Mouse (Mus musculus) left cerebral cortex, adult 2 months (tissue): ENCODE measurements at regions not wholly inside any gene's neighbourhood (a gene's known extent, or its start where the extent isn't known, plus 50 kb on each side); places are given as distances from the start of the nearest gene placed in this dataset.

Experiments
- DNase-seq, 2 experiments: peaks; one replicate each; pipeline ENCODE4 v3.0.0; 2021 to 2022; ENCODE audit warnings: low spot score in 2 of 2, mixed read lengths in 1 of 2; ENCODE audit errors: extremely low spot score in 1 of 2
- H3K27ac ChIP-seq: fragments of 200-600 bp; 2 replicates; pipeline ENCODE4 v1.8.1; 2022
- H3K4me3 ChIP-seq: fragments of 200-600 bp; 2 replicates; pipeline ENCODE4 v1.8.1; 2022
- CTCF ChIP-seq: fragments of 200-600 bp; IDR thresholded peaks from 2 replicates; pipeline ENCODE4 v1.8.1; 2022; ENCODE audit warnings: antibody characterized with exemption, mild to moderate bottlenecking, moderate library complexity
- intact Hi-C: fragments of 180-260 bp; cut with DNase I; formaldehyde crosslinking; loops from one replicate; pipeline ENCODE4 v1.15.1; 2025

- intact Hi-C loops = no loop called here
- DNase-seq = no peak
- H3K27ac ChIP-seq = no peak overlapping the region
- no peak for TF ChIP-seq CTCF
- no peak overlapping the region for H3K4me3 ChIP-seq
These were observed 140.1 kb upstream of the Olig3 start for GRCm38 (mm10) chr10:19216240-19216639.

GRCm38 (mm10) chr10:19209751-19210150 is 146.6 kb upstream of the Olig3 start:
- intact Hi-C loops = no loop called here
- no peak for DNase-seq
- TF ChIP-seq CTCF = no peak

GRCm38 (mm10) chr10:19208101-19208722 is 148.1 kb upstream of the Olig3 start:
- H3K4me3 ChIP-seq = no peak overlapping the region
- TF ChIP-seq CTCF = no peak
- H3K27ac ChIP-seq = no peak overlapping the region
- intact Hi-C loops = no loop called here
- DNase-seq = no peak

More at GRCm38 (mm10) chr10:19209751-19210150, 146.6 kb upstream of the Olig3 start:
- H3K4me3 ChIP-seq = no peak overlapping the region
- no peak overlapping the region for H3K27ac ChIP-seq

DNA sequence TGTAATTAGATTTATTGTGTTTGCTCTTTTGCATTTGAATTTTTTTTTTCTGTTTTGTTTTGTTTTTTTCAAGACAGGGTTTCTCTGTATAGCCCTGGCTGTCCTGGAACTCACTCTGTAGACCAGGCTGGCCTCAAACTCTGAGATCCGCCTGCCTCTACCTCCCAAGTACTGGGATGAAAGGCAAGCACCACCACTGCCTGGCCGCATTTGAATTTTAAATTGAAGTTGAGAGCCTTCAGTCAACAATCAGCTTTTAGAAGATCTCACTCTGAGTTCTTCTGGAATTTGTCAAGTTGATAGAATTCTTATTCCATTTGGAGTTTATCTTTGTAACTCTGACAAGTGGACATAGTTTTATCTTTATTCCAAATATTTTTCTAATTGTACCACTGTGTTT is 148.8 kb upstream of the Olig3 start:
- no peak for TF ChIP-seq CTCF
- no peak overlapping the region for H3K27ac ChIP-seq
- intact Hi-C loops = no loop called here
- no peak for DNase-seq
- no peak overlapping the region for H3K4me3 ChIP-seq

GRCm38 (mm10) chr10:19200311-19200710 is 156.0 kb upstream of the Olig3 start:
- no peak for TF ChIP-seq CTCF
- intact Hi-C loops = no loop called here
- no peak for DNase-seq
- H3K4me3 ChIP-seq = no peak overlapping the region
- H3K27ac ChIP-seq = no peak overlapping the region

DNA sequence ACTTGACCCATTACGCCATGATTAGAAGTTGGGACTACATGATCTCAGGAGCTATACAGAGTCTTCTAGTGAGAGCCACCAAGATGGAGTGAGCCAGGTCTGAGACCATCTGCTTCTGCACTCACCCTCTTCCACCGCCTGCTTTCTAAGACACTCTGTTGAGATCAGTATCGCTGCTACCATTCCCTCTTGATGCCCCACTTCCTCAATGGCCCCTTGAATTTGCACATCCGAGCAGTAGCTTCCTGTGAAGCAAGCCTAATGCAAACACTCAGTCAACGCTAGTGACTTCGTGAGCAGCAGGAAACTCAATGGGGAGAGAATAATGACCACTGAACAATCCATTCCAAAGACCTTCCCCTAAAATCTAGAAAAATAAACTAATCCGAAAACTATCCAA is 160.7 kb upstream of the Olig3 start:
- intact Hi-C loops = no loop called here
- TF ChIP-seq CTCF = no peak
- Histone ChIP-seq H3K4me3 (no peak overlapping the region), H3K27ac (no peak overlapping the region)
- DNase-seq = no peak

DNA sequence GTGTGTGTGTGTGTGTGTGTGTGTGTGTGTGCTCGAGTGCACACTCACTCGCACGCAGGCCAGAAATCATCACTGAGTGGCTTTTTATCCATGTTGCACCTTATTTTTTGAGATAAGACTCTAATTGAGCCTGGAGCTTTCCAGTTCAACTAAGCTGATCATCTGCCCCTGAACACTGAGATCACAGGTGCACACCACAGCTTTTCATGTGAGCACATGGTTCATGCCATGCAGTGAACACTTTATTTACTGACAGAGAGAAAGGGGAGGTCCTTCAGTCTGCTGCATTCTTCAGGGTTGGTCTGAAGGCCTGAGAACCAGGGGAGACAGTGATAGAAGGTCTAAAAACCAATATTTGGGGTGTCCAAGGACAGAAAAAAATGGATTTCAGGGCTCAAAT is 161.7 kb upstream of the Olig3 start:
- DNase-seq = no peak
- H3K4me3 ChIP-seq = no peak overlapping the region
- intact Hi-C loops = no loop called here
- TF ChIP-seq CTCF = no peak
- H3K27ac ChIP-seq = no peak overlapping the region

- DNase-seq = no peak
- Histone ChIP-seq H3K4me3 (no peak overlapping the region), H3K27ac (no peak overlapping the region)
- no peak for TF ChIP-seq CTCF
- intact Hi-C loops = no loop called here
These were observed 163.2 kb upstream of the Olig3 start for GRCm38 (mm10) chr10:19192971-19193758.

GRCm38 (mm10) chr10:19192221-19192620 is 164.1 kb upstream of the Olig3 start:
- DNase-seq = no peak
- no peak overlapping the region for H3K27ac ChIP-seq
- no peak for TF ChIP-seq CTCF
- no peak overlapping the region for H3K4me3 ChIP-seq
- intact Hi-C loops = no loop called here

DNA sequence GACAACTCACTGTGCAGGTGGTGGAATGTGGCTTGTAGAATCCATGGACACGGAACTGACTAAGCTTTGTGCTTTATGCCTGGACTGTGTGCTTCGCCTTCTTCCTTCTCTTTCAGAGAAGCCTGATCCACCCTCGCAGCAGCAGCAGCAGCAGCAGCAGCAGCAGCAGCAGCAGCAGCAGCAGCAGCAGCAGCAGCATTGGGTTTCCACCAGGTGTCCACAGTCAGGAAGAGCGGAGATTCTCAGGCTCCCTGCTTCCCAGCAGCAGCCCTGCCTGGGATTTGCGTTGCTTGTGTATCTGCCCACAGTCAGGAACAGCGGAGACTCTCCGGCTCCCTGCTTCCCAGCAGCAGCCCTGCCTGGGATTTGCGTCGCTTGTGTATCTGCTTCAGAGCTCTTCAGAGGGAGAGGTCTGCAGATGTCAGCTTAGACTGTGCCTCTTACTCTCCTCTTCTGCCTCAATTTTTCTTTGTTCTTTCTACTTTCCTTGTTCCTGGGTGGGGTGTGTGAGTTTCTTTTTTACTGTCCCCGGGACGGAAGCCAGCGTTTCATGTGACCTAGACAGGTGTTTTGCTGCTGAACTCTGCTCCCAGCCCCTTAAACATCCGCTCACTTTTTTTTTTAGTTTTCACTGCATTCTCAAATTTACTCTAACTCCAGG is 168.1 kb upstream of the Olig3 start:
- DNase-seq = peak in 1 of 2 experiments; percentile 21
- Histone ChIP-seq H3K27ac (no peak overlapping the region), H3K4me3 (no peak overlapping the region)
- intact Hi-C loops = no loop called here
- TF ChIP-seq CTCF = no peak; the same call in 1 of the 2 replicates

DNA sequence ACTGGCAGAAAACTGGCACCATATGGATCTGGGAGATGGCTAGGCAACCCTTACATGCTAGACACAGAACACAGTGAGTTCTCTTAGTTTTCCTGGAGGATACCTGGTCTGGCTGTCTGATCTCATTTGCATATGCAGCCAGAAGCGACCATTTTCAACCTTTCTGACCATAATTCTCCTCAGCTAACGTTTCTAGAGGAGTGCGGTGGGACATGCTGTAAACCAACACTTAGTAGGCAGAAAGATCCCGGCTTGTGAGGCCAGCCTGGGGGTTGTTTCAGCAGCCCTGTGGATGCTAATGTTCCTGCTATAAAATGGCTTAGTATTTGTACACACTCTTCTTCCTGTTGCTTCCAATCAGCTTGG is 168.6 kb upstream of the Olig3 start:
- Histone ChIP-seq H3K4me3 (no peak overlapping the region), H3K27ac (no peak overlapping the region)
- no peak for DNase-seq
- intact Hi-C loops = loop anchor here (2.0 kb wide), 1 partner anchor 173 kb away; the partner anchor contains the start of gene Tnfaip3
- no peak for TF ChIP-seq CTCF

- no peak for DNase-seq
- Histone ChIP-seq H3K27ac (no peak overlapping the region), H3K4me3 (no peak overlapping the region)
- intact Hi-C loops = loop anchor here (2.0 kb wide), 1 partner anchor 172 kb away; the partner anchor contains the start of gene Tnfaip3
- TF ChIP-seq CTCF = no peak
These were observed 169.2 kb upstream of the Olig3 start for GRCm38 (mm10) chr10:19187084-19187615.
